Mouse (Mus musculus): Measurements from ENCODE around the gene Cmss1.

Gene Cmss1

DNA sequence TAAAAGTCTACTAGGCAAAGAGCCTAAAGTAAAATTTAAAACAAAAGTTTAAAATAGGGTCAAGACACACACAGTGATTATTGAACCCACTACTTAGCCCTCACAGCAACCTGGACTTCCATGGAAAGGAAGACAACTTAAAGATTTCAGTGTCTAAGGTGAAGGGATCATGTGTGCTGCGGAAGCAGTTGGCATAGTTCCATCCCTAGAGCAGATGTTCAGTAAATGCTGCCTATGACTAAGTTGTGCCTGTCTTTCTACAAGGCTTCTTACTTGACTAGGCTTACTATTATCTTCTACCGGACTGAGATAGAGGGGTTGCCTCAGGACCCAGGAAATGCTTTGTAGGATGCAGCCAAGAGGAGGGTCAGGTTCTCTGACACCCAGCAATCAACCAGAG lies 50.4 kb downstream of the Cmss1 start:
- no peak for DNase-seq

DNA sequence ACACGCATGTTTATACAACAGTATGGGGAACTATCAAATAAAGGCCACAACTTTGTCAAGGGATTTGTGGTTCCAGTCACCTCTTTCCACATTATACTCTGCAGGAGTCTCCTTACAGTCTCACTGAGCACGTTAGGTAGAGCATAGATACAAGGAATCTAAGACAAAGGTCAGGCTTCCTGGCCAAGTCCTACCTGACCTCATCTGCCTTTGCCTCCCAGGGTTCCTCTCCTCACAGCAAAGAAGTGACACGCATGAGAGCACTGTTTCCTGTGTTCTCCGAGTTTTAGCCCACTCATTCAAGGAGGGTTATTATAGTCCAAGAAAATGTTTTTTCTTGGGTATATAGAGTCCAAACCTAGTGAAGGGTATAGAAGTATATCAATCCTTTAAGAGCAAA lies 51.0 kb downstream of the Cmss1 start:
- DNase-seq = no peak

DNA sequence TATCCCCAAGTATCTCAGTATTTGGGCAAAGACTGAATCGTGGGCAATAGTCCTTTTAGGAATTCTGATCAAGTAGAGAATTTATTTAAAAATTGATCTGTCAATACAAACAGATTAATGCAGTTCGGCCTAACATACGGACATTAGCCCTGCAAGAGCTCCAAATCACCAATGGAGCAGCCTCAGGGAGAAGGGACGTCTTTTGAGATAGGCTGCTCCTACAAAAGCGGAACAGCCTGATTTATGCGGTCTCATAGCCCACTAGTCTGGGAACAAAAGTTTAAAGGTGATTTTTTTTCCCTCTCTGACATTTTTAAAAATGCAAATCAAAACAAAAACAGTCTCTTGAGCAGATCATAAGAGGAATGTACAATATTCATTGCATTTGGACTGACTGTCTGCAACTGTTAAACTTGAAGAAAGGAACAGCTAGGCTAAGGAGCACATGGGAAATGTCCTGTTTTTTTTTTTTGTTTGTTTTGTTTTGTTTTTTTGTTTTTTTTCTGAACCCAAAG lies 51.7 kb downstream of the Cmss1 start:
- no peak for DNase-seq

DNA sequence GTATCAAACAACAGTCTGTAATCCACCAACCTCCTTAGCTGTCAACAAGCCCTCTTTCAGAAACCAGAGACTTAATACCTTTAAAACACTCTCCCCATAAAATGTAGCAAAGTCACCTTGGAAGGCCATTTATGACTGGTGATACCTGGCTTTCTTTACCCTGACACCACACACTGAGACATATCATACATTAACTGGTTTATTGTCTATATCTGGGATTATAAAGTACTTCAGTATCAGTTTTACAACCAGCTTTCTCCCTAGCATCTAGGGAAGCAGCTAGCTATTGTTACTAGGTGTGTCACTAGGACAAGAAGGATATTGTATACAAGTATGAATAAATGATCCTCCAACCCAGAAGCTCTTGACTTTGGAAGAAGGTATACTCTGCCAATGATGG lies 53.4 kb downstream of the Cmss1 start:
- no peak for DNase-seq

DNA sequence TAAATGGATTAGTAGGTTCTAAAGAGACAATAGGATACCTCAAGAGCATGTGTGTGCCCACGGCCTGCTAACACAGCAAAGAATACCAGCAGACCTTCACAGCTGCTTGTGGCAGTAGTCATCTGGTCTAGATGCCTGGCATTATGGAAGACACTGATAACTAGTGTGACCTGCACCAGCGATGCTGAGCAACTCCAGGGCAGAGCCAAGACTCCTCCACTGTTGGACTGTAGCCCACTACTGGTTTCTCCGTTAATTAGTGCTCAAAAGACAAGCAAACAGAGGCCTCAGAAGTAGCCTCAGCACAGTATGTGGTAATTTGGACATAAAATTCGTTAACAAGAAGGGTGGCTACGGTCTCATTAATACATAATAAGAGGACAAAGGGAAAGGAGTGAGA lies 54.0 kb downstream of the Cmss1 start:
- DNase-seq = peak; percentile 37

DNA sequence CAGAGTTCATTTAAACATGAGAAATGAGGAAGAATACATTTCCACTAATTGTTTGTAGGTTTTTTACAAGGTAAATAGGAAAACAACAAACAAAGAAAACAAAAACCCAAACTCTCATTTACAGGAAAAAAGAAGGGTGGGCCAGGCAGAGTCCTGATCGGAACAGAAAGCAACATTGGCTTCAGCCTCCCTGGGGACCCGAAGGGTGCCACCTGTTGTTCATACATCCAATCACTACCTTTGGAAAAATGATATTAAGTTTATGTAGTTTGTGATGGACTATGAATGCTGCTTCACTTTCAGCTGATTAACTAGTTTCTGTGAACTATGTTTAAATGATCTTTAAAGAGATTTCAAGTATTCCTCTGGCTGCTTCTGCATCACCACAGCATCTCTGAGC lies 55.0 kb downstream of the Cmss1 start:
- no peak for DNase-seq

DNA sequence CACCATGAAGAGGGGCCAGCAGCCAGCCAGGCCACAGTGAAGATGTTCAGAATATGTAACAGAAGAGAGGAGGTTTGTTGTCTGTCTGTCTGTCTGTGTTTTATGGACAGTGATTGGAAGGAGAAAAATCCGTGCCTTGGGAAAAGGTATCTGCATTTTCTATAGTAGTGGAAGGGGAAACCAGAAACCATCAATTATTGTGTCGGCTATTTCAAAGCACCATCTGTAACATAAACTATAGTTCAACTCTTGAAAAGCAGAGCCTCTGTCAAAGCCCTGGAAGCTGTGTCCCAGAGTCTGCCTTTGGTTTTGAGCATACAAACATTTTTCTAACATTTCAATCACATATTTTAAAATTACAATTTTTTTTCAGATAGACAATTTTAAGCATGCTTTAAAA lies 55.8 kb downstream of the Cmss1 start:
- no peak for DNase-seq

DNA sequence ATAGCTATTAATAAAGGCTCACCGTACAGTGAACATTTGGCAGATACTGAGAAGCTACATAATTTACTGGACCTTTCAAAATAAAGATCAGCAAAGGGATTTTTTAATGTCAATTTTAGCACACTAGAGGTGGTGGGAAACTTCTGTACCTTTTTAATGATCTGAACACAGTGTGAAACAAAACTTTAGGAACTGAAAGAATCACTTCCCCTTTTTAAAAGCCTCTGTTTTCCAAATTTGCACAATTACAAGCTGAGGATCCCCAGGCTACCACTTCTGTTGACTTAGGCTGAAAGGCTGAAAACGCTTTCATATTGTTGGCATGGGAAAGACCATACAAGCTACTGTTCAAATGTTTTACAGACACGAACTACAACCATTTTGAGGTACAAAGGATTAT lies 56.6 kb downstream of the Cmss1 start:
- no peak for DNase-seq

DNA sequence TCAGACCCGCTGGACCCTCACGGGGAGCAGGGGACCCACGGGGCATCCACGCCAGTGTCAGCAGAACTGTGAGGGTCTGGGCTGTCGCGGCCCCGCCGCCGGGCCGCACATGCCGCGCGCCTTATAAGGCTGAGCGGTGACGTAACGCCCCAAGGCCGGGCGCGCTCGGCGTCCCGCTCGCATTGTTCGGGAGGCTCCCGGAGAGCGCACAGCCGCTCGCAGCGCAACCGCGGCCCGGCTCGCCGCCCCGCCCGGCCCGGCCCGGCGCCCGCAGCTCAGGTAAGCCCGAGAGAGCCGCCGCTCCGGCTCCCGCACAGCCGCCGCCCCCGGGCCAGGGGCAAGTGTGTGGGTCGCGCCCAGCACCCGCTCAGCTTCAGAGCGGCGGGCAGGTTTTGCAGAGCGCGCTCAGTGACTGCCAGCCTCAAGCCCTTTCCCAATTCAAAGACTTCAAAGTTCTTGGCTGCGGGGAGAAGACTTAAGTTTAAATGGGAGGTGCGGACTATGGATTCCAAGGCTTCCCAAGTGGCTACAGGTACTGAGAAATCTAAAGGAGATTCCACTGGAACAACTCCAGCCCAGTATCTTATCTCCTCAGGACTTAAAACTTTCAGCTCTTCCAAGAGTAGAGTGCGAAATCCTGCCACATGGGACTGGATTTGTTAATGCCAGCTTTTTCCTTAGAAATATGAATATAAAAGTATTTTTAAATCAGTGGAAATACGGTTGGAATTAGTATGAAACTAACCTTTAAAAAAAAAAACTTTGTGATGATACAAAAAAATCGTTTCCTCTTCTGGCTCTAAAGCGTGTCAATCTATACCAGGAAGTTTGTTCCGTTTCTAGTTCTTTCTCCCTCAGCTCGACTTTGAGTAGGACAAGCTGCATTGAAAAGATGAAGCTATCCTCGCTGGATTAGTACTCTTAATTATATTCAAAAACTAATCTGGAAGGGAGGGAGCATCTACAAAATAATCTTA lies 57.3 kb downstream of the Cmss1 start:
- DNase-seq = peak; percentile 88

DNA sequence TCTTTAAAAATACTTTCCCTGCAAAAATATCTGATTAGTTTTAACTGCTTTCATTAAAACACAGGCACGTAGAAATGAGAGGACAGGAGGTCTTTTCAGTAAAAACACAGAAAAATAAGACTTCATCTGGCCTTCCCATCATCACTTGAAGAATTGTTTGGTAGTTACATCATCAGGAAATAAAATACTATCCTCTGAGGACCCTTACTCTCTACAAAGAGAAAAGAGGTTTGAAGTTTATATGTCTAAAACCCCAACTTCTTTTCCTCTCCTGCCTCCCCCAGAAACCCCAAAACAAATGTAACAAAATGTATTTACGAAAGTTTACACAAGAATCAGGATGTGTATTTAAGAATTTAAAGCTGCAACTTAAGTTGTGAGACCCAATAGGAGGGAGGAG lies 58.1 kb downstream of the Cmss1 start:
- DNase-seq = no peak

DNA sequence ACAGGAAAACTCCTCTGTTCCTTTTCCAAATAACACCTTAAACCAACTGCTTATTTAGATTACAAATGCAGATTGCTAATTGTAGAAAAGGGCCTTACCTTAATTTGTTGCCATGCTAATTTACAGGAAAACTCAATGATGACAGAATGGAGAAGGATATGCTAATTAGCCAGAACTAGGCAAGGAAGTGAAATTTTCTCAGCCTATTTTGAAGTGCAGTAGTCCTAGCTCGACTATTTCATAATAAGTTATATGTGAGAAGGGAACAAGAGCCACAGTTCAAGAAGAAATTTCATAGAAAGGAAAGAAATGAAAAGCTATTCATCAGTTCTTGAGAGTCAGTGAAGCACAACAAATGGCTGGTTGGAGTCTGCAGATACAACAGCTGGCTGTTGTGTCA lies 60.3 kb downstream of the Cmss1 start:
- no peak for DNase-seq

DNA sequence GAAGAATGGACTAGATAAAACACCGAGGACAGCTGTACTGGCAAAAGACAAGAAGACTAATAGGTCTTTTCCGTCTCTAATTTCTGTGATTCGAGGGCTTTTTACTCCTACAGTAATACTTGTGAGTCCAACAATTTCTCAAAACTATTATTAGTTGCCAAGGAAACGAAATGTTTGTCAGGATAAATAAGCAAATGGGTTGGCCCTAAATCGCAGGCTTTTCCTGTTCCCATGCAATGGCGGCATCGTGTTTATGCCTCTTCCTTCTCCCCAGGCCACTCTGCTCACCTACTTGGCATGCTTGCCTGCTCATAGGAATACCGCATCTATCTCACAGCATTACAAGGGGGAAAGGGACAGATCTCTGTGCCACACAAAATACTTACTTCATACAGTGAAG lies 62.2 kb downstream of the Cmss1 start:
- DNase-seq = peak; percentile 64

DNA sequence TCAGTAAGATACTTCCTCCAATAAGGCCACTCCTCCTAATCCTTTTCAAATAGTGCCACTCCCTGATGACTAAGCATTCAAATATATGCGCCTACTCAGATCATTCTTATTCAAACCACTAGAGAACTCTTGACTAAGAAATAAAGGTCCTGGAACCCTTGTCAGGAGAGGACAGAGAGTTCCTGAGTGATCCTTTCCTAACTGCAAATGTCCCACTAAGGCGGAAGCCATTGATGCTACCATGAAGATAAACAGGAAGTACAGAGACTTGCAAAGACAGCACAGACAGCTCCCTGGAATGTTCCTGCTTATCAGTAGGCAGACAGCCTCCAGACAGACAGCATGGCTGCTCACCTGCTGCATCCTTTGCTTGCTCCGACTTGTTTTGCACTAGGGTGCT lies 63.4 kb downstream of the Cmss1 start:
- DNase-seq = no peak

DNA sequence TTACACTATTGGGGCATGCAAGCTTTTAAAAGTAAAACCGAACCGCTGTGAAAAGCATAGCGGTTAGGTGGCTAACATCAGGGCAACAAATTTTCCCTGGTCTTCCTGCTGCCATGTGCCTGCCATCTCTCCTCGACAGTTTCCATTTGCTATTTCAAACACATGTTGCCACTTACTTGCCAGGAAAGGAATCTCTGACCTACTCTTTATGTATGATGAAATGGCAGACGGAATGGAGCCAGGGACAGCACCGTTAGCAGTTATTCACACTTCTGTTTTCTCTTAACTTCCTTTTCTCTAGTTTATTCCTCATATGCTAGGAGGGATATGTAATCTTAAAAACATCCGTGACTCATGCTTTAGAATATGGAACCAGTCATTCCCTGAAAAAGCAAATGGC lies 70.2 kb downstream of the Cmss1 start:
- DNase-seq = no peak

DNA sequence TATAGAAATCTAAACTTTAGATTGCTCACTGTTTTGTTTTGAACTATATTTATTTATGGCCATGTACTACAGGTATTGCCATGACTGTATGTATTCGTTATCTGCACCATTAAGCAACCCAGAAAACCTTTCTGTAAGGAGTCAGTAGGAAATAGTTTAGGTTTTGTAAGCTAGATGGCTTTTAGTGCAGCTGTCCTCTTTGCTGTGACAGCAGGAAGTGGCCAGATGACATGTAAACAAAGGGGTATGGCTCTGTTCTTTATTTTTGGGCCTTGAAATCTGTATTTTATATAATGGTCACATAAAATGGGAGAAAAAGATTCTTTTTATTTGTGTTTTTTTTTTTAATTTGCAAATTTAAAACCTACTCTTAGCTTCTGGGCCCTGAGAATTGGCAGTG lies 71.9 kb downstream of the Cmss1 start:
- no peak for DNase-seq

DNA sequence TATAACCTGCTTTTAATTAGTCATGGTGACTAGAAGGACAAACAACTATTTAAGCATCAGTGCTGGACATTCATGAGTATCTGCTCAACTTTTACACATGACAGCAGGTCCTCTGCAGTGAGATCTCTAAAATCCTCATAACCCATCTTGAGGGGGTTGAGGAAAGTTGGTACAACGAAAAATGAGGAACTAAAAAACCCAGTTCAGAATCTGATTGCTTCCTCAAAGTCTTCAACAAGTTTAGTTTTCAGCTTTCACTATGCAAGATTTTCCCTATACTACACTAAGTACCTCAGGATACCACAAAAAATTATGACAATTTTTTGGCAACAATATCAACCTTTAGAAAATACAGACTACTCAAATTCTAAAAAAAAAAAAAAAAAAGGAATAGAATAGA lies 72.3 kb downstream of the Cmss1 start:
- no peak for DNase-seq

DNA sequence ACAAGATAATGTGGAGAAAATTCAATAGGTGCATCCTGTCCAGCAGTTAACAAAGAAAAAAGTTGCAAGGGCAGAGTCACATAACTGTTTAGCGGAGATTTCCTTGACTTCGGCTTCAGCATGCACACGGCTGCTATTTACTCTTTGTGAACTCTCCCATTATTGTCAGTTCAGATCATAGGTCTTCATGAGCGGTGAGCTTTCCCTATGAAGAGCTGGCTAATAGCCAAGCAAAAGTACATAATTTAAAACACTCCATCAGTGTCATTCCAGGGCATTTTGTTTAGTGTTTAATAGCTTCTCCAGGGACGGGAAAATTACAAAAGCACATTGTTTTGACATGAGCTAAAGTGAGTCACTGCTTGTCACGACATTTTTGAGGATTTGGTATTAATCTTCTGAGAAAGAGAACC lies 74.6 kb downstream of the Cmss1 start:
- no peak for DNase-seq

DNA sequence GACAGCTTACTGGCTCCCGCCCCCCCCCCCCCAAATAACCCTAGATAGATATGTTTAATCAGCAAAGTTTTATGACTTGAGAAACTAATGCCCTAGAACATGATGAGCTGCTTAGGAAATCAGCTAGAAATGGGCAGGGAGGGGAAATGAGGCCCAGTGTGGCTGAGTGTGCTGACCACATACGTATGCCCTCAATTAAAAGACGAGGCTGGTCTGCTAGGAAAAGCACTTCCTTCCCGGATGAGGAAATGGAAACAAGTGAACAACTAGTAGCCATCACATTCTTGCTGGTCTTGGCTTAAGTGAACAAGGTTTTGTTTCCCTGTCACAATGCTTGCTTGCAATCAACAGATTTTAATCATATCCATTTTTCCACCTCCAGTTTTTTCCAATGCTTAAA lies 76.1 kb downstream of the Cmss1 start:
- no peak for DNase-seq

DNA sequence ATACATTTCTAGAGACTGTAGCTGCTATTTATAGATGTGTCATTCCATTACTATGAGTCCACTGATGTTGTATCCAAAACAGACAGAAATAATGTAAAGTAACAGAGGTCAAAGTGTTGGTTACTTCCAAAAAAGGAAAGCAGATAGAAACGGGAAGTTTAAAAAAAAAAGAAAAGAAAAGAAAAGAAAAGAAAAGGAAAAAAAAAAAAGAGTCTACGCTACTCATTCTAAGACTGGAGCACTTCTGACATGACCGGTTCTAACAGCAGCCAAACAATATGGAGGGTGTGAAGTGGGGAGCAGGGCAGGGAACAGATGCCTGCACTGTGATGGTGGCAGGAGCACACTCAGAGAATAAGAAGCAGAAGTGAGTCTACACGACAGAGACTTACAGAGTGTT lies 78.2 kb downstream of the Cmss1 start:
- DNase-seq = no peak

DNA sequence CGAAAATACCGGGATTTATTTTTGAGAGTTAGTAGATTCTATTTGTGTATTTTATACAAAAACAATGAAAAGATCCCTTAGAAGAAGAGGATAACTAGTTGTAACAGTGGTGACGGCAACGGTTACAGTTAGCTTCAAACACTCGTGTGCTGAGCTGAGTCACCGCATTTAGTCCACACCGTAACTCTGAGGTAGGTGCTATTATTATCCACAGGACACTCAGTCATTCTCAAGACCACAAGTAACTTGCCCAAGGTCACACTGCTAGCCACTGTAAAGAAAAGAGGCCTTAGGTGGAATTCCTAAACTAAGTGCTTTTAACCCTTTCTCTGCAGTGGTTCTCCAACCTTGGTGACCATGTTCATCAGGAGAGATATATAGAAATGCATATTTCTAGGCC lies 79.8 kb downstream of the Cmss1 start:
- no peak for DNase-seq

DNA sequence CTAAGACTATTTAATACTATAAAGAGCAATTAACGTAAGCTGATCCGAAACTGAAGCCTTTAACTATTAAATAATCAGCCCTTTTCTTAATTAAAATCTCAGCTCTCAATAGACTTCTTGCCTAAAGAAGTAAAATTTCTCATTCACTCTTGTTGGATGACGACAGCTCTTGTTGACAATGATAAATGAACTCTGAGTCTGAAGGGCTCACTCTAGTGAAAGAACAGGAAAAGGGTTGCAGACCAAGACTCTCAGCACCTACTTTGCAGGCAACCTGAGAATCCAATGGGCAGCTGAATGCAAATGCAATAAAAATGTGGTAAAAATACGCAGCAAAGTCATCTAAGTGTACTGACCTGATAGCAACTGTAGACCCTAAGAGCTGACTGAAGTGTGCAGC lies 81.2 kb downstream of the Cmss1 start:
- DNase-seq = no peak

DNA sequence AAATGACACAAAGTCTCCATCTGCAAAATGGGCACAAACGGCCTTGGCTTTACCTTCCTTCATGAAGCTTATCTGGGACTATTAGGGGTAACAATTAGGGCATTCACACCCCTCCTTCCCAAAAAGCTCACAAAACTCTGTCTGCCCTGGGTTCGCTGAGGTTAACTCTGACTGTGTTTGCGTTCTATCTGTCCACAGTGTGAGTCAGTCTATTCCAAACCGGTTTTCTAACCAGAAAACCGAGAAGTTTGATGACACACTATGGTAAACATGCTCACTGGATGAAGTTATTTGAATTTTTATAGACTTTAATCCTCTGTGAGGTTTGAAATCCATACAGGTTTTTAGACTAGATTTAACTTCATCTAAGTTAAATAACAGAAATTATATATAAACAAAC lies 81.6 kb downstream of the Cmss1 start:
- no peak for DNase-seq

DNA sequence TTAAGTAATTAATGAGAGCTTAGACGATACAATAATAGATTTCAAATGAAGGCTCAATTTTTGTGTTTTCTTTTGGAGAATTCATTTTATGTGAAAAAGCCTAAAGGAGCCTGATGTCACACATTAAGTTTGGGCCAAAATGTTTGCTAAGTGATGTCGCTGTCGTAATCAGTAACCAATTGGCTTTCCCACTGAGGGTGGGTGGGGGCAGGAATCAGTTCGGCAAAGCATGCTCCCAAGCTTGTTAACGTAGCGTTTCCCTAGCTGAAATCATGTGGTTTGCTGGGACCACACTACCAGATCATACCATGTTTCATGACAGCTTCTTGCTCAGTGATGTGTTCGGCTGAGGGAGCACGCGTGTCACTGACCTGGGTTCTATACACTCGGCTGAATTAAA lies 91.0 kb downstream of the Cmss1 start:
- DNase-seq = peak; percentile 59

DNA sequence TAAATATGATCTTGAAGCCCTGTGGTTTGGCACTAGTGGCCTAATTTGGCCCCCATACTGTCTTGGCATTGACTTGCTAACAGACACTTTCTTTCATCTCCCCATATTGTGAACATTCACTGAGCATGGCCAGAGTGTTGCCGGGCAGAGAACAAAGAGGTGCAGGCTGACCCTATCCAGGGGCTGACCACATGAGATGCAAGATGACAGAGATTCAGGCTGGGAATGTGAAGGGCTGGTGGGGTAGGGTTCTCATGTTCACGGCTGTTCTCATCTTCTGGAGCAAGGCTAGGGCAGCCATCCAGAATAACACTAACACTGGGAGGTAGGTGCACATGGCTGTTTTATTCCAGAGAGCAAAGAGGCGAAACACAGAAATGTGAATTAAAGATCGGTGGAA lies 92.3 kb downstream of the Cmss1 start:
- DNase-seq = peak; percentile 63

DNA sequence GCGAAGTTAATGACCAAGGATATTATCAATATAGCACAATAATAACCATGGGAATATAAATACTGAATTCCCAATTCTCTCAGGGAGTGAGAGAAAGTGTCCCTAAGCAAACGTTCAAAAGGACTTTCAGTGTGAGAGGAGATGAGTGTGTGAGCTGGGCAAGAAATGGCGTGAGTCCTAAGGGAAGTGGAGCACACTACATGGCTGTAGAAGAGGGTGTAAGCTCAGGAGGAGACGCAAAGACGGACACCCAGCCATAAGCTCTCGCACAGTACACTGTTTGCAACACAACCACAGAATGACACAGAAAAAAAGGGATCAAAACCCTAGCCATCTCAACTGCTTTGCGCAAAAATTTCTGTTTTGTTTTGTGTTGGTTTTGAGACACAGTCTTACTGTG lies 93.1 kb downstream of the Cmss1 start:
- DNase-seq = no peak

Data from lung, postnatal 10 days (tissue).